Mouse (Mus musculus): ENCODE data around the gene Pyy.
A peak's percentile ranks its signal among the peaks of the same experiment; 100 is the strongest.

Pyy gene

DNA sequence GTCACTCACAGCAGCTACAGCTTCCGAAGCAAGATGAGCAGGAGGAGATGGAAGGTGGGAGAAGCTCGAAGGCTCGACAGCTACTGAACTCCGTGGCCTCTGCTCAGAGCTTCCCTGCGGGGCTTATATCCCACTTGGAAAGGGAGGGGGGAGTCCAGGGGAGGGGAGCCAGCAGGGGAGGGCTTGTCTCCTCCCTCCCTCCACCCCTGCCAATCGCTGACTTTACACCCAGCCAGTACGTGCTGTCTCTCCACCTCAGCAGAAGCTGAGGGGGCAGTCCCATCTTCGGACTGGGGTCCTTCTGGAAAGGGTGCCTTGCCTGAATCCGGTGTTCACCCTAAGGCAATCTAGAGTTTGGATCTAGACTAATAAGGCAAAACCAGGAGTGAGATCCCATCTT, at the start of gene Pyy:
Gene Pyy (minus strand): TSS at position 101 of the 400 bp plus-strand sequence.
- no peak for DNase-seq (ENCODE audit: low spot score)

GRCm38 (mm10) chr11:102156786-102157089, 49.1 kb upstream of the Pyy start:
- DNase-seq (ENCODE audit: low spot score): no peak

DNA sequence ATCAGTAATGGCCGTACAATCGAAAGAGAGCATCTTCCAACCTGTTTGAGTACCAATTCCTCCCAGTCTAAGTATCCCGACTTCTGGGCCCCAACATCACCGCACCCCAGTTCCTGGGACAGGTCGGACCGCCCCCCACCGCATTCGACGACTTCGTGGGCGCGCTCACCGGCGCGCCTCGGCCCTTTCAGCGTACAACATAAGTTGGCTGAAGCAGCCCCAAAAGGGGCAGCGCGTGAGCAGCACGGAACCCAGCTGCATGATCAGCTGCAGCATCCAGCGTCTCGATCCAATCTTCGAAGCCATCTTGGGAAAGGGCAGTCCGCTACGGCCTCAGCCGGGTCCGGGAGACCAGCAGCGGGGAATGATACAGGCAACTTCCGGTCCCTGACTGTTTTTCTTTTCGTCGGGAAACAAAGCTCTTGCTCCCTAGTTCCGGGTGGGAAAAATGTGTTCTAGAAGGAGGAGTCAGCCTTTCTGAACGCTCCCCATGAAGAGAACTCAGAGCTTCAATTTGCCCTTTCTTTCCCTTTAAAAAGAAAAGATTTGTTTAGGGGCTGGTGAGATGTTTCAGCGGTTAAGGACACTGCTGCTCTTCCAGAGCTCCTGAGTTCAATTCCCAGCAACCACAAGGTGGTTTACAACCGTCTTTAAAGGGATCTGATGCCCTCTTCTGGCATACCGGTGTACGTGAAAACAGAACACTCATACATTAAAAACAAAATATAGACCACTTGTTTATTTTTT, 48.6 kb upstream of the Pyy start, which contains the start of gene Tmem101:
Gene Tmem101 (minus strand): TSS at position 366 of the 747 bp plus-strand sequence.
- DNase-seq (ENCODE audit: low spot score): peak; percentile 86

DNA sequence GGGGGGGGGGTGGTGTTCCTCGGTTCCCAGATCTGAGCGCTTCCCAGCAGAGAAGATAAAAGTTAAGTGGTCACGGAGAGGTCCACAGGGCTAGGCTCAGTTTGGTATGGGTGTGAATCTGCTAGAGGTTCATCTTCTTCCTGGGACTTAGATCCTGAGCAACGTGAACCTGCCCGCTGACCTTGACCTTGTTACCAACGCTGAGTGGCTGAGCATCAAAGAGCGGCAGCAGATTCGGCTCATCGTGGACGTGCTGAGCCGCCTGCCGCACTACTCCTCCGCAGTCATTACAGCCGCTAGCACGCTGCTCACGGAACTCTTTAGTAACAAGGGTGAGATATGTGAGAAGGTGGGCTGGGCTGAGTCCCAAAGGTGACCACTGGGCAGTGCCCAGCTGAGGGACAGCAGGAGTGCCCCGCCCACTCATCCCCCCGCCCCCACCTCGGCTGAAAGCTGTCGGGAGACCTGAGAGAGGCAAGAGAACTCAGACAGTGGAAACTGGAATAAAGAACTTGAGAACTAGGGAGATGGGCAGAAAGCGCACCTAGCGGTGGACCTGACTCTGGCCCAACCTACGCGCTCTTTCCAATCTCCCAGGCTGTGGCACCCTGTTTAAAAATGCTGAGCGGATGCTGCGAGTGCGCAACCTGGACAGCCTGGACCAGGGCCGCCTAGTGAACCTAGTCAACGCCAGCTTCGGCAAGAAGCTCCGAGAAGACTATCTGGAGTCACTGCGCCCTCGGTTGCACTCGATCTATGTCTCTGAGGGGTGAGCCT, 39.8 kb upstream of the Pyy start:
- no peak for DNase-seq (ENCODE audit: low spot score)

DNA sequence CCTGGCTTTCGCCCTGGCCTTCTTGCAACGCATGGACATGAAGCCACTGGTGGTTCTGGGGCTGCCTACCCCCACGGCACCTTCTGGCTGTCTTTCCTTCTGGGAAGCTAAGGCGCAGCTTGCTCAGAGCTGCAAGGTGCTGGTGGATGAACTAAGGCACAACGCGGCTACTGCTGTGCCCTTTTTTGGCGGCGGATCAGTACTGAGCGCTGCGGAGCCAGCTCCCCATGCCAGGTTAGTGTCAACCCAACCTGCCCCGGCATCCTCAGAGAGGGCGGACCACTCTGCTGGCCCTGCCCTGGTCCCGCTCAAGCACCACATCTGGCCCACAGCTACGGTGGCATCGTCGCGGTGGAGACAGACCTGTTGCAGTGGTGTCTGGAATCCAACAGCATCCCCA, 38.9 kb upstream of the Pyy start:
- DNase-seq (ENCODE audit: low spot score): no peak

DNA sequence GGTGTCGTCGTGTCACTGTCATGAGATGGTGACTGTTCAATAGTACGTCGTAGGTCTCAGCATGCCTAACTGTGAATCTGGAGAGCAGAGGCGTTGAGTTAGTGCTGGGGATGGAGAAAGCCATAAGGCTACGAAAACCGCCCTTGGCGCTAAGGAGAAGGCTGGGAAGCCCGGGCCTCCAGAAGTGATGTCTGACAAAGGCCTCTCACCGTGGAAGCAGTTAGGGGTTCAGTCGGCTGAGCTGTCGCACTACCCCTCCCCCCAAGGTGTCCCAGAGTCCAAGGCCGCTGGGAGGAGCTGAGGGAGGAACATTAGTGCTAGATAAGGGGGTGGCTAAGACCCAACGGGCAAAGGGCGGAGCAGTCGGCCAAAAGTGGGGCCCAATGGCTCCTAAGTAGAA, 38.4 kb upstream of the Pyy start:
- DNase-seq (ENCODE audit: low spot score): no peak

GRCm38 (mm10) chr11:102145471-102146001, 37.9 kb upstream of the Pyy start, which contains the start of gene Nags:
TSS of gene Nags (plus strand) at chr11:102145513.
- DNase-seq (ENCODE audit: low spot score): no peak

DNA sequence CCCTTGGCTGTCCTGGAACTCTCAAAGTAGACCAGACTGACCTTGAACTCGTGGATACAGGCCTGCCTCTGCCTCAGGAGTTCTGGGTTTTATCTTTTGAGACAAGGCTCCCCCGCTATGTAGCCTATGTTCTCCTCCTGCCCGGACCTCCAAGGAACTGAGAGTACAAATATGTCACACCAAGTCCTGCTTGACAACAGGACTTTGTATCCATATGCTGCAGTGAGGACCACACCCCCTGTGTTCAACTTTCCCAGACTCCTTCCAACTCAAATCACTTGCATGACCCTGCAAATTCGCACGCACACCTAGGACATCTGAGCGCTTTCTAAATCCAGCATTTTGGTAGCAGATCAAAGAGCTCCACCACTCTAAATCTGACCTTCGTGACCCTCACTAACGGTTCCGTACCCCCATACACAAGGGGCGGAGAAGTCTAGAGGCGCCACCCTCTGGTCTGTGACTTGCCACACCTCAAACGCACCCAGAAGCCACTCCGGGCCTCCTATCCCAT, 37.4 kb upstream of the Pyy start:
- no peak for DNase-seq (ENCODE audit: low spot score)

DNA sequence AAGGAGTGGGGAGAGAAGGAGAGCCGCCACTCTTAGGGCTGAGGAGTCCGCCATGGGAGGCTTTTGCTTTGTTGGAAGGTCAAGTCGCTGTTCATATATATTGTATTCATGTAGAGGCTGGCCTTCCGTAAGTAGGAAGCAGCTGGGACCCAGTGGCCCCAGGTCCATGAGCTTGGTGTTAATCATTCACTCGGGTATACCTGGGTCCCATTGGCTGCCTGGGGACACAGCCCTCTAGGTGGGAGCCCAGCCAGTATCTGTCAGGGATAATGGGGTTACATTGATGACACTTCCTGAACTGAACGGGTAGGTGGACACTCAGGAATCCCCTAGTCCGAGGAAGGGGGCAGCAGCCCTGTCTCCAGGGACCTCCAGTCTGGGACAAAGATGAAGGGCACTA, 34.7 kb upstream of the Pyy start:
- no peak for DNase-seq (ENCODE audit: low spot score)

GRCm38 (mm10) chr11:102140508-102140907, 32.9 kb upstream of the Pyy start:
- peak; percentile 66 for DNase-seq (ENCODE audit: low spot score)

DNA sequence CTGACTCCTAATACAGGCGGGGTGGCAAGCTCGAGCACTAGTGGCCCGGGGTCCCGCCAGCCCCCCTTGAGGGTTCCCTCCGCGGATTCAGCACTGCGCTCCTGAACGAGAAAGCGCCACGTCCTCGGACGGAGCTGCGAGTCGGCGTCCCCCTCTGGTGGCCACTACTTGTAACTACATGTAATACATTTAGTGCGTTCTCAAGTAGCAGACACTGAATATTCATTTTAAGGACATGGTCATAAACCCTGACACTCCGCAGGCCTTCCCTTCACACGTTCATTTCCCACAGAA, 30.8 kb upstream of the Pyy start:
- DNase-seq (ENCODE audit: low spot score): peak; percentile 61

DNA sequence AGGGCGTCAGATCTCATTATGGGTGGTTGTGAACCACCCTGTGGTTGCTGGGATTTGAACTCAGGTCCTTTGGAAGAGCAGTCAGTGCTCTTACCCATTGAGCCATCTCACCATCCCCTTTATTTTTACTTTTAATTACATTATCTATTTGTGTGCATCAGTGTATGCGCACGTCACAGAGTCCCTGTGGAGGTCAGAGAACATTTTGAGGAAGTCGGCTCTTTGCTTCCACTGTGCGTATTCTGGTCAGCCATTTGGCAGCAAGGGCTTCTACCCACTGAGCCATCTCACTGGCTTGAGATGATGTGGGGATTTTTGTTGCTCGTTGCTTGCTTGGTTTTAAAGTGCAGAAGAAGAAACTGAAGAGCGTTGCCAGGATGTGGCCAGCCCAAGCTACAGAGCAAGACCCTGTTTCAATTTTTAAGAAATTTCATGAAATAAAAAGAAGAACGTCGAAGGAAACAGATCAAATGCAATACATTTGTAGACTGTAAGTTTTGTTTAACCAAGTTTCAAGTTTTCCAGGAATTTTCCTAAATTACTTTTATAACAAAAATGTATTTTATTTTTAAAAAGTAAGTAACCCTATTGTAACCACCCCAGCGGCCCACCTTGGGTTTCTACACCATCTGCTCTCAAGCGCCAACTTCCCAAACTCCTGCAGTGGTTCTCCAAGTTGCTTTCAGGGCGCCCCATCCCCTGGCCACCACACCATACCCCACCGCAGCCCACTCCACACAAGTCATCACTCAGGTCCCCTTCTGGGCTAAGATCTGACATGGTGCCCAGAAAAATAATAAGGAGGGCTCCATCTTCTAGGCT, 30.2 kb upstream of the Pyy start:
- no peak for DNase-seq (ENCODE audit: low spot score)

DNA sequence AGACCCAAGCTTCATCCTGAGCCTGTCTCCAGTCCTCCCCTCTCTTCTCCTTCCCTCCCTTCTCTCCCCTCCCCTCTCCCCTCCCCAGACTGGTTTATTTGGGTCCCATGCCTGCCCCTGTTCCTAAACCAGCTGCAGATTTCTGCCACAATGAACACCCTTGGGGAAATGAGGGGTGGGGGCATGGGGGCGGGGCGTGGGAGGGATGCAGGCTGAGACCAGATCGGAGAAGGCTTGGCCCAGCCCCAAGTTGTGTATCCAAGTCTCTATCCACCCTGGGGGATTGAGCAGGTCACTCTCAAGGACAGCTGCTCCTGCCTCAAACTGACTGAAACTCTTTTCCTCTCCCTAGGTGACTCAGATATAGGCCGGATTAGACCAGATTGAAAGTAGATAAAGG, 26.9 kb upstream of the Pyy start:
- DNase-seq (ENCODE audit: low spot score): no peak

DNA sequence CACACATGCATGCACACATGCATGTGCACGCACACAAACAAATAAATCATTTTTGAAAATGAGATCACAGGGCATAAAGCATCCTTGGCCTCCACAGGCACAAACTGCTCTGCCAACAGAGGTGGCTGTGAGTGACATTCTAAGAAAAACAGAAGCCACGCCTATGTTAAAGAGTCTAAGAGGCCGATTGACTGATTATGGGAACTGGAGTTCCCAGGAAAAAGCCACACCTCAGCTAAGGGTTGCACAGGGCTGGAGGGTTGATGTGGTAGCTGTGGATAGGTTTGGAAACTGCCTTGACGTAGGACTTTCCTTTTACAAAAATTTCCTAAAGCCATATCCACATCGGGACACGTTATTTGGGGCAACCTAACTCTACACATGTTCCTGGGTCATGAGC, 9.8 kb upstream of the Pyy start:
- DNase-seq (ENCODE audit: low spot score): no peak

DNA sequence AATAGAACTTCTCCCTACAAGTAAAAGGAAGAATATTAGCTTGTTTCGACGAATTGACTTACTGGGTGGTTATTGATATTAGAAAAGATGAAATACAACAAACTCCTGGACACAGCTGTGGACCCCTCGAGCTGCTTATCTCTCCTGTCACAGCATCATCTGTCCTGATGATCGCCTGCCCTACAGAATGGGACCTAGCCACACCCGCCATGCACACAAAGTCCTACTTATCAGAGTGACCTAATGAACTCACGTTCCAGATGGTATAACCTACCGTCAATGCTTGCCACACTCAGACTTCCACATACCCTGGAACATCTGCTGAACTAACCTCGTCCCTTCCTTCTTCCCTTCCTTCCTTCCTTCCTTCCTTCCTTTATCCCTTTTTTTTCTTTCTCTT, 8.6 kb upstream of the Pyy start:
- DNase-seq (ENCODE audit: low spot score): no peak

GRCm38 (mm10) chr11:102111576-102111975, 3.9 kb upstream of the Pyy start:
- no peak for DNase-seq (ENCODE audit: low spot score)

DNA sequence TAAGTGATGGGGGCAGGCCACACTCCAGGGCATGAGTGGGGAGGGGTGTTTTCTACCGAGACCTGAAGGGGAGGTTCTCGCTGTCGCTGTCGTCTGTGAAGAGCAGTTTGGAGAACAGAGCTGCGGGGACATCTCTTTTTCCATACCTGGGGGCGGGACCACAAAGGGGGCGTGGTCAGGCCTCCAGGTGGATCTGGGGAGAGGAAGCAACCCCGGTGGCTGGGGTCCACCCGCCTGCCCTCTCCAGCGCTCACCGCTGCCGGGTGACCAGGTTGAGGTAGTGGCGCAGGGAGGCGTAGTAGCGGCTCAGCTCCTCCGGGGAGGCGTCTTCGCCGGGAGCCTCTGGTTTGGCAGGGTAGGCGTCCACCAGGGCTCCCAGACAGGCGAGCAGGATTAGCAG, 721 bp downstream of the Pyy start:
- no peak for DNase-seq (ENCODE audit: low spot score)

GRCm38 (mm10) chr11:102102485-102103258, 5.0 kb downstream of the Pyy start:
- DNase-seq (ENCODE audit: low spot score): peak; percentile 74

DNA sequence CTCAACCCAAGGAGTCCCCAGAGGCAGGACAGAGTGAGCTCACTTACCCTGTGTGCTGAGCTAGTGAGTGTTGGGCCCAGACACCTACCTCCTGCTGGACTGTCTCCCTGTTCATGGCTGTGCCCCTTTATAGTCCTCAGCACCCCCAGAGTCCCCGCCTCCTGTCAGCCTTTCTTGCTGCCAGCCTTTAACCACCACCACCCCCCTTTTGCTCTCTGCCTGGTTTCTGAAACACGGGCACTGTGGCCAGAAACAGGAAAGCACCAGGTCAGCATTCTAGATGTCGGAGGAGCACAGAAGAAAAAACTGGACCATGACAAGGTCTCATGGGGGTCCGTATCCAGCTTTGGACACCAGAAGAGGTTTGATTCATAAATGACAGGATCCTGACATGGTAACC, 6.4 kb downstream of the Pyy start, which contains the start of gene Ppy:
Gene Ppy (minus strand): TSS at position 101 of the 400 bp plus-strand sequence.
- no peak for DNase-seq (ENCODE audit: low spot score)

- DNase-seq (ENCODE audit: low spot score): peak; percentile 75
These were observed 10.7 kb downstream of the Pyy start for GRCm38 (mm10) chr11:102096887-102097391.

DNA sequence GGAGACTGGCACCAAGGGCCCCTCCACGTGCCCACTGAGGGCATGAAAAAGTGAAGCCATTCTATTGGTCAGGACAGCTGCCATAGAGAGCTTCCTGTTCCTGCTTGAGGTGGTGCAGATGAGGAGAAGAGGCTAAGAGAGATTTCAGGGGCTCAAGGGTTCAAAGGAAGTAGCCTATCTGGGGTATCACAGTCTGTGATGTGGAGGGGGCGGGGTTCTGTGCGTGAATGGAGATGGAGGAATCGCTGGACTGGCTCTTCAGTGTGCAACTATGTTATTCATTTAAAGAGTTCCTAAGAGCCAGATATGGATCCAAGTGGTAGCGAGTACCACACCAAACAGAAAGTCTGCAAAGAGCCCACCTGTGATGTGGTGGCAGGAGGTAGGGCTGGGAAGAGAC, 11.2 kb downstream of the Pyy start:
- no peak for DNase-seq (ENCODE audit: low spot score)
